Mouse (Mus musculus): ENCODE measurements around the gene Ccdc191.

DNA sequence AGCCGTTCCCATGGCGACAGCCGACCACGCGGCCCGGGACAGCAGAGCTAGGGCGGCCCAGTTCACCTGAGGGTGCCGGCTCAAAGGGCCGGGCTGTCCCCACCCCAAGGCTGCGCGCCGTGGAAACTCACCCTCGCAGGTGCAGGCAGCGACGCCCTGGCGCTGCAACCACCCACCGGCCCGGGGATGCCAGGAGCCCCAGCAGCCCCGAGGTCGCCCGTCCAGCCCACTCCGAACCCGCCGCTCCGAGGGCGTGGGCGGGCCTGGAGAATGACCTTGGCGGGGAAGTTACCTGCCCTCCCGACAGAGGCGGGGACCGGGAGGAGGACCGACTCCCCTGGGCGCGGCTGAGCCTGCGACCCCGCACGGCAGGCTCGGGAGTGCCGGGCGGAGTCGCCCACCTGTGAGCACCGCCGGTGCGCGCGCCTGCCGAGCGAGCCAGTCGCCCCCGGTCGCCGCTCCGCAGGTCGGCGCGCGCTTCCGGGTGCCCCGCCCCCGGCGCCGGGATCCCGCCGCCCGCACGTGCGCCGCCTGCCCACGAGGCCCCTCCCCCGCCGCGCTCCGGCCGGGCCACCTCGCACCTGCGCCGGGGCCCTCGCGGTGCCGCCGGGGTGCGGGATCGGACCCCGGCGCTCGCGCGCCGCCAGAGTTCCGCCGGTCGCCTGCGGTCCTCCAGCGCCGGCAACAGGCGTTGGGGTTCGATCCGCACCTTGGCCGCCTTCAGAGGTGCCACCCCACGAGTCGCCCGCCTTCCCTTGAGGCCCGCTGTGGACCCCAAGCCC, 89.9 kb downstream of the Ccdc191 start, which contains the start of gene Zdhhc23:
- TF ChIP-seq CTCF (IDR thresholded peaks at IDR 0.05; ENCODE audit: low read depth) (no peak), EP300 (optimal IDR thresholded peaks at IDR 0.05) (no peak)

All from stomach, postnatal 0 days (tissue).